ENCODE assay signal across 24 mouse cellular contexts in genomic region chr7:30958866-30959487, GRCm38 (mm10). TPM values are rescaled to one million over a fixed set of nuclear protein-coding genes. Genes with fewer than 3 reads are reported as not detected.
DNase-seq lines count a peak whose midpoint lies in the region; ATAC-seq and TF ChIP-seq lines count a peak whose summit lies in the region.
"Had no signal": no experiment of that assay in that cellular context is flagged by ENCODE, and none has a peak within 500 bp of the region (broad histone marks: within the 10 kb centered on the region; RNA-seq: fewer than 3 reads in every experiment).

No protein-coding gene starts in this region.

- peak; percentile 34; the same call in 1 of the 2 replicates for TF ChIP-seq POLR2A in embryonic fibroblast, embryonic 13.5 days (IDR thresholded peaks at IDR 0.05; ENCODE audit: low read depth, low read length)

- WGBS in heart, embryonic 13.5 days, result 93% methylated on average over 9 of the region's 9 CpGs
- WGBS in heart, embryonic 12.5 days, result 96% methylated on average over 9 of the region's 9 CpGs
- WGBS in limb, embryonic 13.5 days, result 96% methylated on average over 9 of the region's 9 CpGs
- WGBS in limb, embryonic 10.5 days, result 98% methylated on average over 9 of the region's 9 CpGs

- H3K27ac ChIP-seq in heart, embryonic 13.5 days (replicated peaks), result no peak overlapping the region
- no peak overlapping the region for H3K27ac ChIP-seq in heart, embryonic 12.5 days (ENCODE audit: poor library complexity, severe bottlenecking)
- H3K27ac ChIP-seq in limb, embryonic 13.5 days, result no peak overlapping the region
- no peak overlapping the region for H3K27ac ChIP-seq in limb, embryonic 10.5 days
- H3K27ac ChIP-seq in embryonic fibroblast, embryonic 13.5 days (ENCODE audit: insufficient read depth, low read length), result no peak overlapping the region

- H3K4me3 ChIP-seq in heart, embryonic 13.5 days, result no peak overlapping the region
- no peak overlapping the region for H3K4me3 ChIP-seq in heart, embryonic 12.5 days
- peak overlapping the region; percentile 94; the same call in 1 of the 2 replicates for H3K4me3 ChIP-seq in limb, embryonic 13.5 days
- H3K4me3 ChIP-seq in limb, embryonic 10.5 days, result no peak overlapping the region
- peak overlapping the region; percentile 92; the same call in 1 of the 2 replicates for H3K4me3 ChIP-seq in G1E (ENCODE audit: low read depth, low read length)
- no peak overlapping the region for H3K4me3 ChIP-seq in embryonic fibroblast, embryonic 13.5 days (ENCODE audit: insufficient read depth, low read length)
- H3K4me3 ChIP-seq: heart, adult 2 months had no signal

- H3K4me2 ChIP-seq in heart, embryonic 13.5 days, result no peak overlapping the region
- H3K4me2 ChIP-seq in heart, embryonic 12.5 days, result no peak overlapping the region
- no peak overlapping the region; the same call in 1 of the 2 replicates for H3K4me2 ChIP-seq in limb, embryonic 13.5 days (replicated peaks)

- H3K9me3 ChIP-seq in heart, embryonic 13.5 days, result no peaks in the 10 kb centered on the region
- H3K9me3 ChIP-seq in heart, embryonic 12.5 days (replicated peaks), result no peaks in the 10 kb centered on the region
- no peaks in the 10 kb centered on the region for H3K9me3 ChIP-seq in limb, embryonic 13.5 days
- no peaks in the 10 kb centered on the region for H3K9me3 ChIP-seq in limb, embryonic 10.5 days (replicated peaks)
- H3K9me3 ChIP-seq in G1E (replicated peaks), result no peaks in the 10 kb centered on the region
- H3K9me3 ChIP-seq: limb, embryonic 15.5 days; midbrain, embryonic 10.5 days had no signal

- no peaks in the 10 kb centered on the region for H3K27me3 ChIP-seq in heart, embryonic 13.5 days (replicated peaks)
- H3K27me3 ChIP-seq in heart, embryonic 12.5 days (replicated peaks), result no peaks in the 10 kb centered on the region
- H3K27me3 ChIP-seq in limb, embryonic 13.5 days, result no peaks in the 10 kb centered on the region
- H3K27me3 ChIP-seq in limb, embryonic 10.5 days (ENCODE audit: low read depth, poor library complexity, severe bottlenecking), result no peaks in the 10 kb centered on the region
- no peaks in the 10 kb centered on the region for H3K27me3 ChIP-seq in G1E (ENCODE audit: insufficient read depth, low read length)
- H3K27me3 ChIP-seq: limb, embryonic 15.5 days had no signal

- TF ChIP-seq CTCF in G1E (IDR thresholded peaks at IDR 0.05; ENCODE audit: low read depth, low read length), result no peak
- TF ChIP-seq CTCF in embryonic fibroblast, embryonic 13.5 days (IDR thresholded peaks at IDR 0.05; ENCODE audit: borderline replicate concordance, insufficient read depth, low read length), result no peak

- peaks cover 24% of the 10 kb centered on the region for H3K4me1 ChIP-seq in heart, embryonic 13.5 days
- peaks cover 29% of the 10 kb centered on the region for H3K4me1 ChIP-seq in heart, embryonic 12.5 days (replicated peaks)
- H3K4me1 ChIP-seq in limb, embryonic 13.5 days, result peaks cover 21% of the 10 kb centered on the region
- H3K4me1 ChIP-seq in limb, embryonic 10.5 days, result peaks cover 19% of the 10 kb centered on the region
- H3K4me1 ChIP-seq in G1E (ENCODE audit: insufficient read depth, low read depth, low read length), result peaks cover 40% of the 10 kb centered on the region
- peaks cover 4% of the 10 kb centered on the region; the same call in 1 of the 2 replicates for H3K4me1 ChIP-seq in embryonic fibroblast, embryonic 13.5 days (ENCODE audit: control insufficient read depth, insufficient read depth, low read length)

- 0 out of 2 replicates have a peak overlapping the region, but pooled peaks have one; percentile 100 for H3K9ac ChIP-seq in heart, embryonic 13.5 days
- H3K9ac ChIP-seq in heart, embryonic 12.5 days, result no peak overlapping the region
- H3K9ac ChIP-seq in limb, embryonic 13.5 days, result no peak overlapping the region

- DNase-seq in limb, embryonic 10.5 days (ENCODE audit: low spot score), result no peak
- no peak for DNase-seq in G1E (ENCODE audit: low spot score)
- no peak for DNase-seq in layer of hippocampus, adult 11-12 months (ENCODE audit: low spot score)
- DNase-seq in frontal cortex, postnatal 10 days (ENCODE audit: low spot score in 2 of 2), result no peak
- DNase-seq: B cell, adult 2 months; gastrocnemius, postnatal 14 days; kidney, adult 8-10 months; lung, adult 18-20 months; lung, postnatal 36 days; right cerebral cortex, adult 18-20 months; thymus, postnatal 25 days had no signal

- no peak for ATAC-seq in heart, embryonic 13.5 days (ENCODE audit: extremely low read depth, insufficient number of reproducible peaks, low FRiP score, low TSS enrichment)
- no peak for ATAC-seq in heart, embryonic 12.5 days (ENCODE audit: insufficient number of reproducible peaks, low FRiP score)
- no peak for ATAC-seq in limb, embryonic 13.5 days (ENCODE audit: low FRiP score, low read depth)
- ATAC-seq in G1E (ENCODE audit: extremely low read depth, insufficient number of reproducible peaks, low FRiP score, poor library complexity, severe bottlenecking), result no peak

- H3K36me3 ChIP-seq in heart, embryonic 13.5 days, result peaks cover 25% of the 10 kb centered on the region
- peaks cover 24% of the 10 kb centered on the region for H3K36me3 ChIP-seq in heart, embryonic 12.5 days
- H3K36me3 ChIP-seq in limb, embryonic 13.5 days, result peaks cover 35% of the 10 kb centered on the region
- H3K36me3 ChIP-seq in limb, embryonic 10.5 days, result peaks cover 44% of the 10 kb centered on the region
- H3K36me3 ChIP-seq in G1E (replicated peaks), result peaks cover 40% of the 10 kb centered on the region

RNA-seq across cellular contexts. Expression of gene Usf2, which starts 2.4 kb away (rescaled TPM):
- polyA plus RNA-seq in heart, embryonic 13.5 days (2015; fragmentation: Nextera tagmentation; extraction: Ambion mirVana), result 16.8 and 17.3 TPM in 2 replicates
- 18.4 and 22.5 TPM in 2 replicates for polyA plus RNA-seq in heart, embryonic 12.5 days (2016; fragmentation: Nextera tagmentation; extraction: Ambion mirVana)
- polyA plus RNA-seq in limb, embryonic 13.5 days (2015; fragmentation: Nextera tagmentation; extraction: Ambion mirVana), result 27.9 and 28.7 TPM in 2 replicates
- 28.7 and 33.5 TPM in 2 replicates for polyA plus RNA-seq in limb, embryonic 10.5 days (2016; fragmentation: Nextera tagmentation; extraction: Ambion mirVana)
- total RNA-seq in G1E (2014; fragmentation: Nextera tagmentation) (132 and 135 TPM in 2 replicates), G1E (2017) (63.8 and 69.9 TPM in 2 replicates)
- polyA plus RNA-seq in G1E (2012), result 101 and 113 TPM in 2 replicates
- polyA plus RNA-seq in embryonic fibroblast, embryonic 13.5 days (2011; ENCODE audit: insufficient read length, low read depth, missing spikeins), result 55.5 and 61.1 TPM in 2 replicates

RNA-seq across cellular contexts. Expression of gene Lsr, which starts 14.3 kb away (rescaled TPM):
- 11.2 and 12.1 TPM in 2 replicates for polyA plus RNA-seq in heart, embryonic 13.5 days (2015; fragmentation: Nextera tagmentation; extraction: Ambion mirVana)
- polyA plus RNA-seq in heart, embryonic 12.5 days (2016; fragmentation: Nextera tagmentation; extraction: Ambion mirVana), result 13.1 and 13.8 TPM in 2 replicates
- polyA plus RNA-seq in limb, embryonic 13.5 days (2015; fragmentation: Nextera tagmentation; extraction: Ambion mirVana), result 25.4 and 25.9 TPM in 2 replicates
- 28.9 and 31.3 TPM in 2 replicates for polyA plus RNA-seq in limb, embryonic 10.5 days (2016; fragmentation: Nextera tagmentation; extraction: Ambion mirVana)
- total RNA-seq in G1E (2014; fragmentation: Nextera tagmentation) (not detected in 2 replicates), G1E (2017) (0.11 TPM in 1 of 2 replicates, not detected in the other)
- not detected in 2 replicates for polyA plus RNA-seq in G1E (2012)
- polyA plus RNA-seq in embryonic fibroblast, embryonic 13.5 days (2011; ENCODE audit: insufficient read length, low read depth, missing spikeins), result not detected in 2 replicates

RNA-seq across cellular contexts. Expression of gene Fam187b, which starts 14.6 kb away (rescaled TPM):
- 1.1 and 1.4 TPM in 2 replicates for polyA plus RNA-seq in heart, embryonic 13.5 days (2015; fragmentation: Nextera tagmentation; extraction: Ambion mirVana)
- 0.53 and 0.60 TPM in 2 replicates for polyA plus RNA-seq in heart, embryonic 12.5 days (2016; fragmentation: Nextera tagmentation; extraction: Ambion mirVana)
- polyA plus RNA-seq in limb, embryonic 13.5 days (2015; fragmentation: Nextera tagmentation; extraction: Ambion mirVana), result 0.70 and 0.78 TPM in 2 replicates
- polyA plus RNA-seq in limb, embryonic 10.5 days (2016; fragmentation: Nextera tagmentation; extraction: Ambion mirVana), result 1.0 and 1.3 TPM in 2 replicates
- total RNA-seq in G1E (2014; fragmentation: Nextera tagmentation) (not detected in 2 replicates), G1E (2017) (0.12 and 0.27 TPM in 2 replicates)
- 0.03 TPM in 1 of 2 replicates, not detected in the other for polyA plus RNA-seq in G1E (2012)
- polyA plus RNA-seq in embryonic fibroblast, embryonic 13.5 days (2011; ENCODE audit: insufficient read length, low read depth, missing spikeins), result not detected in 2 replicates
- total RNA-seq: heart, adult 2 months had no signal

RNA-seq across cellular contexts. Expression of gene Hamp, which starts 15.1 kb away (rescaled TPM):
- polyA plus RNA-seq in heart, embryonic 13.5 days (2015; fragmentation: Nextera tagmentation; extraction: Ambion mirVana), result 0.71 TPM in 1 of 2 replicates, not detected in the other
- polyA plus RNA-seq in heart, embryonic 12.5 days (2016; fragmentation: Nextera tagmentation; extraction: Ambion mirVana), result not detected in 2 replicates
- polyA plus RNA-seq in limb, embryonic 13.5 days (2015; fragmentation: Nextera tagmentation; extraction: Ambion mirVana), result not detected in 2 replicates
- not detected in 2 replicates for polyA plus RNA-seq in limb, embryonic 10.5 days (2016; fragmentation: Nextera tagmentation; extraction: Ambion mirVana)
- total RNA-seq in G1E (2014; fragmentation: Nextera tagmentation), result not detected in 2 replicates
- total RNA-seq in G1E (2017), result not detected in 2 replicates
- not detected in 2 replicates for polyA plus RNA-seq in G1E (2012)
- polyA plus RNA-seq in embryonic fibroblast, embryonic 13.5 days (2011; ENCODE audit: insufficient read length, low read depth, missing spikeins), result not detected in 2 replicates
- total RNA-seq: gastrocnemius, postnatal 14 days; layer of hippocampus, postnatal 10 days; left cerebral cortex, postnatal 10 days; midbrain, postnatal 0 days had no signal
- polyA plus RNA-seq: forebrain, embryonic 11.5 days; heart, embryonic 16.5 days; limb, embryonic 15.5 days; midbrain, embryonic 10.5 days; midbrain, postnatal 0 days; neural tube, embryonic 11.5 days had no signal

RNA-seq across cellular contexts. Expression of gene Hamp2, which starts 34.5 kb away (rescaled TPM):
- polyA plus RNA-seq in heart, embryonic 13.5 days (2015; fragmentation: Nextera tagmentation; extraction: Ambion mirVana), result not detected in 2 replicates
- polyA plus RNA-seq in heart, embryonic 12.5 days (2016; fragmentation: Nextera tagmentation; extraction: Ambion mirVana), result not detected in 2 replicates
- not detected in 2 replicates for polyA plus RNA-seq in limb, embryonic 13.5 days (2015; fragmentation: Nextera tagmentation; extraction: Ambion mirVana)
- not detected in 2 replicates for polyA plus RNA-seq in limb, embryonic 10.5 days (2016; fragmentation: Nextera tagmentation; extraction: Ambion mirVana)
- total RNA-seq in G1E (2014; fragmentation: Nextera tagmentation) (not detected in 2 replicates), G1E (2017) (not detected in 2 replicates)
- polyA plus RNA-seq in G1E (2012), result not detected in 2 replicates
- polyA plus RNA-seq in embryonic fibroblast, embryonic 13.5 days (2011; ENCODE audit: insufficient read length, low read depth, missing spikeins), result not detected in 2 replicates
- total RNA-seq: gastrocnemius, postnatal 14 days; layer of hippocampus, postnatal 10 days; left cerebral cortex, postnatal 10 days; midbrain, postnatal 0 days had no signal
- polyA plus RNA-seq: forebrain, embryonic 11.5 days; heart, embryonic 16.5 days; limb, embryonic 15.5 days; midbrain, embryonic 10.5 days; midbrain, postnatal 0 days; neural tube, embryonic 11.5 days had no signal

Comparison
In these comparisons a context has a peak if more than half of its experiments do, and no peak if none do; other contexts are left out.
1. H3K4me3 ChIP-seq: peak in limb, embryonic 13.5 days (single experiment) and G1E (single experiment); none in heart, embryonic 13.5 days (single experiment), heart, embryonic 12.5 days (single experiment), limb, embryonic 10.5 days (single experiment) and embryonic fibroblast, embryonic 13.5 days (single experiment).